Mouse (Mus musculus): Measurements from ENCODE around the gene Naaladl2.

DNA sequence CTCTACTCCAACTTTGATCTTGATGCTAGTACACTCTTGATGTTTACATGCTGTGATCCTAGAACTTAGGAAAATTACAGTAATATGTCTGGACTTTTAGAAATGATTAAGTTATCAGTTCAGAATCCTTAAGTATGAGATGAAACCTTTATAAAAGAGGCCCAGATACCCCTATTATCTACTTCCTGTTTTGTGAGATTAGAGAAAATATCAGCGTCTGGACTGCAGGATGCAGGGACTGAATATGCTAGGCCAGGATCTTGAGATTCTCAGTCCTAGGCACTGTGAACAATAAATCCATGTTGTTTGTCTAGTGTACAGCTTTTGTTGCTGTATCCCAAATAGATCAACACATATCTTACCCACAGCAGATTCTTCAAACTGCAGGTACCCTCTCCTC is 1278.4 kb downstream of the Naaladl2 start:
- TF ChIP-seq POLR2A (IDR thresholded peaks at IDR 0.05; ENCODE audit: low read depth, low read length) = no peak
- no peak for TF ChIP-seq CTCF (conservative IDR thresholded peaks at IDR 0.05; ENCODE audit: insufficient read depth, insufficient read length, low read depth, low read length)

Data from kidney, adult 2 months (tissue).